Mouse (Mus musculus): ENCODE results near the gene Tas1r3.

- TF ChIP-seq POLR2A (IDR thresholded peaks at IDR 0.05; ENCODE audit: insufficient read depth, low read length) (no peak), CTCF (IDR thresholded peaks at IDR 0.05; ENCODE audit: low read depth, low read length) (no peak), EP300 (IDR thresholded peaks at IDR 0.05; ENCODE audit: insufficient read depth, low read depth, low read length) (no peak)
Observed at GRCm38 (mm10) chr4:155871404-155871803, 8.2 kb upstream of the Tas1r3 start.
